Mouse (Mus musculus) cerebellum, adult (tissue): ENCODE data around the gene Camsap1.

Experiments
- ATAC-seq: cut with Nextera tagmentation; 2 replicates; pipeline ENCODE4 v1.9.2; 2017; ENCODE audit warnings: mild to moderate bottlenecking, moderate library complexity, mixed read lengths; ENCODE audit not compliant: insufficient number of reproducible peaks, low FRiP score, low TSS enrichment

The Camsap1 gene

GRCm38 (mm10) chr2:25888144-25888543 lies 94.9 kb downstream of the Camsap1 start:
- no peak for ATAC-seq

GRCm38 (mm10) chr2:25887226-25887625 lies 95.9 kb downstream of the Camsap1 start:
- ATAC-seq: no peak

GRCm38 (mm10) chr2:25884756-25885155 lies 98.3 kb downstream of the Camsap1 start:
- ATAC-seq: no peak

GRCm38 (mm10) chr2:25882276-25882675 lies 100.8 kb downstream of the Camsap1 start:
- no peak for ATAC-seq

GRCm38 (mm10) chr2:25879061-25879460 lies 104.0 kb downstream of the Camsap1 start:
- 0 out of 2 replicates have a peak, but pooled peaks have one; percentile 3 for ATAC-seq

- ATAC-seq: peak; percentile 63; the same call in 1 of the 2 replicates
These were observed 104.6 kb downstream of the Camsap1 start for GRCm38 (mm10) chr2:25878516-25878915.

- ATAC-seq: peak; percentile 84
These were observed 105.3 kb downstream of the Camsap1 start for GRCm38 (mm10) chr2:25877736-25878268.

GRCm38 (mm10) chr2:25877250-25877735 lies 105.8 kb downstream of the Camsap1 start:
- ATAC-seq: no peak
